Mouse (Mus musculus) forebrain, embryonic 16.5 days (tissue): ENCODE results near the gene En1. TPM values are rescaled to one million over a fixed set of nuclear protein-coding genes. Genes with fewer than 3 reads are reported as not detected.
A peak's percentile ranks its signal among the peaks of the same experiment; 100 is the strongest.

Experiments
- ATAC-seq: fragments of 200-750 bp; cut with Nextera tagmentation; 2 replicates; pipeline ENCODE4 v1.8.0; 2017; ENCODE audit warnings: mild to moderate bottlenecking, moderate library complexity
- H3K27ac ChIP-seq: fragments of 300-500 bp; sonication (generic); 2 replicates; pipeline ENCODE4 v1.5.1; 2014; ENCODE audit warnings: low read length, control low read depth
- H3K27me3 ChIP-seq: fragments of 300-500 bp; sonication (generic); replicated peaks from 2 replicates; pipeline ENCODE4 v1.6.1; 2014; ENCODE audit warnings: low read length; ENCODE audit not compliant: control insufficient read depth, insufficient read depth
- H3K36me3 ChIP-seq: fragments of 300-500 bp; sonication (generic); 2 replicates; pipeline ENCODE4 v1.6.1; 2014; ENCODE audit not compliant: control insufficient read depth, insufficient read depth
- H3K4me1 ChIP-seq: fragments of 300-500 bp; sonication (generic); replicated peaks from 2 replicates; pipeline ENCODE4 v1.6.1; 2014; ENCODE audit warnings: low read length; ENCODE audit not compliant: control insufficient read depth, insufficient read depth
- H3K4me2 ChIP-seq: fragments of 300-500 bp; sonication (generic); 2 replicates; pipeline ENCODE4 v1.6.1; 2014; ENCODE audit warnings: mild to moderate bottlenecking, low read length, control low read depth
- H3K4me3 ChIP-seq: fragments of 300-500 bp; sonication (generic); replicated peaks from 2 replicates; pipeline ENCODE4 v1.5.1; 2014; ENCODE audit warnings: mild to moderate bottlenecking, low read length, control low read depth
- H3K9ac ChIP-seq: fragments of 300-500 bp; sonication (generic); replicated peaks from 2 replicates; pipeline ENCODE4 v1.6.1; 2014; ENCODE audit warnings: low read depth, low read length, control low read depth
- H3K9me3 ChIP-seq: fragments of 300-500 bp; sonication (generic); 2 replicates; pipeline ENCODE4 v1.6.1; 2016; ENCODE audit warnings: low read length; ENCODE audit not compliant: control insufficient read depth
- WGBS: fragments of 180-500 bp; shearing (Covaris S2); extraction: QIAGEN DNeasy Blood & Tissue Kit; methylation state at CpG from one replicate; pipeline ENCODE4 v1.1.7; 2014; 5-methylcytosine and 5-hydroxymethylcytosine counted together
- polyA plus RNA-seq: library from polyadenylated mRNA; unstranded; fragments of >200 nt; fragmentation: Nextera tagmentation; extraction: Ambion mirVana; gene quantifications from 2 replicates; pipeline ENCODE4 v1.2.1, GENCODE M21; 2015

En1 gene
- polyA plus RNA-seq, 1 experiment from 2014 or later = not detected

DNA sequence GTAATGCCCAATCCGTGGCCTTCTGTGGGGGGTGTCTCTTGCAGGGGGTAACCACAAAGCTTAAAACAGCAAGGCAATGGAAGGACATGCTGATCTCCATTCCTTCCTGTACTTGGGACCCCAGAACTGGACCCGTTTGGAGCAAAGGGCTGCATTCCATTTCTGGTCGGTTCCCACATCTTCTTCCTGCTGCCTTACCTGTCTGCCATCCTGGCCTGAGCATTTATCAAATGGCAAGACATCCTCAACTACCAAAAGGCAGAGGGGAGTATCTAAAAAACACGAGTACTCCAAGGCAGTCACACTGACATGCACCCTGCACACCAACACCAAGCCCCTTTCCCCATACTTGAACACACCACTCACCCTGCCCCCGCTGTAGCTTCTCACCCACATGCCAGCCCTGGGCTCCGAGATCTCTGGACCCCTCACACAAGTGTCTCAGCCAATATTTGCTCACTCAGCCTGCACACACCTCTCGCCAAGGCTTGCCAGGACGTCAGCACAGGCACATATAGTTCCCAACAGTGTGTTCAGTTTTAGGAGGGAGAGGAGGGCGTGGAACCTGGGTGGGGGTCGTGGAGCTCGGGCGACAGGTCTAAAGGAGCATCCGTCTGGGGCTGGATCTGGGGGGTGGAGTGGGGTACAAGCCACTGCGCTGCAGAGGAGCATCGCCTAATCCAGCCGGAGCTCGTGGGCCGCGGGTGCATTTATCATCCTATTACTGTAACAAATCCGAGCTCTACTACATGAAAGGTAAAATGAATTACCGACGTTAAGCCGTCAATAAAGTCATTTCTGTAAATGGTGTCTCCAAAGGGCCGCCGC, 2.7 kb upstream of the En1 start:
- Histone ChIP-seq H3K27ac (no peak overlapping the region), H3K4me2 (no peak overlapping the region), H3K27me3 (peaks cover 63% of the 10 kb centered on the region), H3K36me3 (no peaks in the 10 kb centered on the region), H3K9ac (no peak overlapping the region), H3K9me3 (no peaks in the 10 kb centered on the region), H3K4me3 (no peak overlapping the region), H3K4me1 (peaks cover 18% of the 10 kb centered on the region)
- under 1% methylated on average over 25 of the region's 25 CpGs for WGBS
- no peak for ATAC-seq

DNA sequence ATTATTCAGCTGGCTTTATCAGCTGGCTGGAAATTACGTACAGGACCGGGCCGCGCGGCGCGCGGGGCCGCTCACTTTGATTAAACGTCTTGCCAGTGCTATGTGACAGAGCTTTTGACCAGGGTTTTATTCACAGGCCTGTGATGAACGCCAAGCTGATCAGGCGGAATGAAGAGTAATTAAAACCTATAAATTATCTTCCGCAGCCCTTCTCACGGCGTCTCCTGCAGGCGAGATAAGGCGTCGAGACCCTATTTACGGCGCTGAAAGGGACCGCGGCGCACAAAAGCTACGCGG, 2.1 kb upstream of the En1 start:
- no peak overlapping the region for H3K9ac ChIP-seq
- H3K4me3 ChIP-seq = no peak overlapping the region
- H3K27ac ChIP-seq = no peak overlapping the region
- ATAC-seq = no peak
- no peak overlapping the region for H3K4me2 ChIP-seq
- H3K9me3 ChIP-seq = no peaks in the 10 kb centered on the region
- peaks cover 63% of the 10 kb centered on the region for H3K27me3 ChIP-seq
- H3K4me1 ChIP-seq = peaks cover 18% of the 10 kb centered on the region
- under 1% methylated on average over 25 of the region's 25 CpGs for WGBS
- H3K36me3 ChIP-seq = no peaks in the 10 kb centered on the region

GRCm38 (mm10) chr1:120600516-120601252, 1.5 kb upstream of the En1 start:
- no peaks in the 10 kb centered on the region for H3K36me3 ChIP-seq
- 1% methylated on average over 19 of the region's 19 CpGs for WGBS
- H3K9me3 ChIP-seq = no peaks in the 10 kb centered on the region
- H3K27me3 ChIP-seq = peaks cover 63% of the 10 kb centered on the region
- peaks cover 18% of the 10 kb centered on the region for H3K4me1 ChIP-seq
- ATAC-seq = no peak
- H3K9ac ChIP-seq = no peak overlapping the region
- no peak overlapping the region for H3K27ac ChIP-seq
- no peak overlapping the region for H3K4me2 ChIP-seq
- no peak overlapping the region for H3K4me3 ChIP-seq

DNA sequence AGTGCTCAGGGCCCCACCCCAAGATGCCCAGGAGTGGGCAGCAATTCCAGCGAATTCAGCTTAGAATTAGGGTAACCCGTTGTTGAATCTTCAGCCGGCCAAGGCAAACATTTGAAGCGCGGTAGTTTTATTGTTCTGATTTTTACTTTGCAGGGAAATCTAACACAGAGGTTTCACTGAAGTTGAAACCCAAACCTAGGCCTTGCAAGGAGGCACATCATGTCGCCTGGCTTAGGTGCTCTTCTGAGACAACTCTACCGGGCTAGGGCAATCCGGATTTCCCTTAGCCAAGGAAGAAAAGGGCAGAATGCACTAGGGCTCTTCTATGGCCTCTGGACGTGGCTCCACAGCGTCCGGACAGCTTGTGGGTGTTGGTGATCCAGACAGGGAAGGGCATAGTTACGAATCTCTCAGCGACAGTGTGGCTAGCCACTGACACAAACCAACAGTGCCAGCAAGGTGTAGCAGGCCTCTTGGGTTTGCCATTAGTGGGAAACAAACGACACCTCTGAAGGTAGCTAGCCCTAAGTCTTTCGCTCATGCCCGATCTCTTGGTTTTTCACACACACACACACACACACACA, 873 bp upstream of the En1 start:
- no peaks in the 10 kb centered on the region for H3K36me3 ChIP-seq
- ATAC-seq = no peak
- peaks cover 63% of the 10 kb centered on the region for H3K27me3 ChIP-seq
- no peak overlapping the region for H3K4me3 ChIP-seq
- WGBS = under 1% methylated on average over 16 of the region's 16 CpGs
- H3K9ac ChIP-seq = no peak overlapping the region
- no peak overlapping the region for H3K4me2 ChIP-seq
- H3K27ac ChIP-seq = no peak overlapping the region
- peaks cover 18% of the 10 kb centered on the region for H3K4me1 ChIP-seq
- H3K9me3 ChIP-seq = no peaks in the 10 kb centered on the region

- Histone ChIP-seq H3K4me1 (peaks cover 24% of the 10 kb centered on the region), H3K27ac (no peak overlapping the region), H3K4me3 (peak overlapping the region; percentile 41), H3K4me2 (peak overlapping the region; percentile 65), H3K36me3 (no peaks in the 10 kb centered on the region), H3K9me3 (no peaks in the 10 kb centered on the region), H3K9ac (0 out of 2 replicates have a peak overlapping the region, but pooled peaks have one; percentile 20), H3K27me3 (peaks cover 54% of the 10 kb centered on the region)
- ATAC-seq = peak; percentile 17; the same call in 1 of the 2 replicates
- WGBS = under 1% methylated on average over 51 of the region's 83 CpGs
These were observed 848 bp downstream of the En1 start for GRCm38 (mm10) chr1:120602876-120603655.

DNA sequence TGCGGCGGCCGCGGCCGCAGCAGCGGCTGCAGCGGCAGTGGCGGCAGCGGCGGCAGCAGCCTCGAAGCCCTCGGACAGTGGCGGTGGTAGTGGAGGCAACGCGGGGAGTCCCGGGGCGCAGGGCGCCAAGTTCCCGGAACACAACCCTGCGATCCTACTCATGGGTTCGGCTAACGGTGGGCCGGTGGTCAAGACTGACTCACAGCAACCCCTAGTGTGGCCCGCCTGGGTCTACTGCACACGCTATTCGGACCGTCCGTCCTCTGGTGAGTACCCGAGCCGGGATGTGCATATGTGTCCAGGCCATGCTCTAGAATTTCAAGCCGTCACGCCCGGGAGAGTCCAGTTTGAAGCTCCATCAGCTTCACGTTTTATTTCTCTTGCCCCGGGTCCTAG, 1.4 kb downstream of the En1 start:
- peaks cover 53% of the 10 kb centered on the region for H3K27me3 ChIP-seq
- peak overlapping the region; percentile 41 for H3K4me3 ChIP-seq
- WGBS = under 1% methylated on average over 35 of the region's 35 CpGs
- H3K9ac ChIP-seq = no peak overlapping the region
- H3K4me1 ChIP-seq = peaks cover 24% of the 10 kb centered on the region
- no peaks in the 10 kb centered on the region for H3K9me3 ChIP-seq
- H3K27ac ChIP-seq = no peak overlapping the region
- H3K36me3 ChIP-seq = no peaks in the 10 kb centered on the region
- peak overlapping the region; percentile 65; the same call in 1 of the 2 replicates for H3K4me2 ChIP-seq
- no peak for ATAC-seq

DNA sequence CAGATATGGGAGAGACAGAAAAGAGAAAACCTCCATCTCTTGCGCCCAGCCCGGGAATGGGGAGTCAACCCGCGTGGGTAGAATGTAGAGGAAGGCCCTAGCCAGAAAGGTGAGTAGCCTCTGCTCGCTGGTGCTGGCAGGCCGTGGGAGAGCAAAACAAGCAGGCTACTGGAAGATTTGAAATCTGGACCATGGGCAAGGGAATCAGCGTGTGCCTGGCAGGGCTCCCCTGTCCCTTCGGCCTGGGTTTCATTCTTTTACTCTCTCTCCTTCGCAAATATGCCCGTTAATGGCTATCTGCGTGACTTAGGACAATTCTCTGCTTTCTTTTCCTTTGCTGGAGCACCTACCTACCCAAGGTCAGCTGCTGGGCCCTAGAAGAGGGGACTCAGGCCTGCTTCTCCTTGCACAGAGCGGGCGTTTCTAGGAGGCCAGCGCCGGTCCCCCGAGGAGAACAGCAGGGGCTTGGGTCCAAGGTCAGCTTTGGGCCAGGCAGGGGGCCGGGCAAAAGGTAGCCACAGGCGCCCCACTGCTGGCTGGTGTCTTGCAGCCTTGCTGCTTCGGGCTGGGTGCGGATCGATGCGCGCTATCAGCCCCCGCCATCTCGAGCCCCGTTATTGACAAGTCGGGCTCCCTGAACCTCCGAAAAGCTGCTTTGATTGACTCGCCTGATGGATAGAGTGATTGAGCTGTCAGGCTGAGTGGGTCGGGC, 2.4 kb downstream of the En1 start:
- 1% methylated on average over 30 of the region's 30 CpGs for WGBS
- H3K4me1 ChIP-seq = peaks cover 24% of the 10 kb centered on the region
- H3K4me3 ChIP-seq = no peak overlapping the region
- no peaks in the 10 kb centered on the region for H3K9me3 ChIP-seq
- H3K36me3 ChIP-seq = no peaks in the 10 kb centered on the region
- peaks cover 53% of the 10 kb centered on the region for H3K27me3 ChIP-seq
- no peak overlapping the region for H3K27ac ChIP-seq
- ATAC-seq = no peak
- no peak overlapping the region for H3K9ac ChIP-seq
- H3K4me2 ChIP-seq = no peak overlapping the region

- no peaks in the 10 kb centered on the region for H3K9me3 ChIP-seq
- H3K27ac ChIP-seq = no peak overlapping the region
- no peak overlapping the region for H3K9ac ChIP-seq
- under 1% methylated on average over 8 of the region's 8 CpGs for WGBS
- no peak overlapping the region for H3K4me3 ChIP-seq
- no peaks in the 10 kb centered on the region for H3K36me3 ChIP-seq
- peaks cover 21% of the 10 kb centered on the region for H3K4me1 ChIP-seq
- ATAC-seq = no peak
- H3K4me2 ChIP-seq = no peak overlapping the region
- peaks cover 55% of the 10 kb centered on the region for H3K27me3 ChIP-seq
These were observed 2.9 kb downstream of the En1 start for GRCm38 (mm10) chr1:120605143-120605435.
